Mouse (Mus musculus) kidney, adult 18-20 months (tissue): Measurements from ENCODE around the gene Pkdrej.
"Not testable (repeated sequence)": the region's sequence is repeated elsewhere in the genome, so short reads cannot be mapped to it uniquely, and the experiment has no call there.

ENCODE experiments used
- DNase-seq: peaks from one replicate; pipeline ENCODE4 v3.0.0; 2021

Gene Pkdrej

DNA sequence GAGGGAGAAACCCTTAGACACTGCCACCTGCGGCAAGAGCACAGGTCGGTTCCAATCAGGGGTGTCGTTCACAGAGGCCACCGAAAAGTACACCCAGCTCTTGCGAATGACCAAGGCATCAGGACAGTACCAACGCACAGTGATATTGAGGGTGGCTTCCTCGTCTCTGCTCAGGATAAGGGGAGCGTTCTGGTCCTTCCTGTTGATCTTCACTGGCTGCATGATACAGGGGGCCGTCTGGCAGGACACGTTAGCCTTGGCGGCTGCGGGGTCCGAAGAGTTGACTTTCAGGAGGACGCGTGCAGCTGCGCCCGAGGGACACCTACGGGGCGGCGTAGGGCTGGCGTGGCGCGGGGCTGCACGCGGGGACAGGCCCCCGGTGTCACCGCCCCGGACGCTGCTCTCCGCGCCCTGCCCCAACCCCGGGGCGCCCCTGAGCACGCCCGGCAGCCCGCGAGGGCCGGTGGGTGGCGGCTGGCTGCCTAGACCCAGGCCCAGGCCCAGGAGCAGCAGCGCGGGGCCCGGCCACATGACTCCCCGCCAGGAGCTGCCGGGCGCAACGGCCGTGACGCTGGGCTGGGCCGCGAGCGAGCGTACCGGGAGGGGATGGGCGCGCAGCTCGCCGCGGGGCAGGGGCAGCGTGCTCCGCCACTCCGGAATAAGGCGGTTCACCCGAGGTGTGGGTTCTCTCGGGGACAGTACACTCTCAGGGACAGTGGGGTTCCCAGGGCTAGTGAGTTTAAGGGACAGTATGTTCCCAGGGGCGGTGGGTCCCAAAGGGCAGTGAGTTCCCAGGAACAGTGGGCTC, at the start of gene Pkdrej:
TSS of gene Pkdrej (minus strand) at position 532 of the 808 bp plus-strand sequence.
- peak; percentile 36 for DNase-seq

DNA sequence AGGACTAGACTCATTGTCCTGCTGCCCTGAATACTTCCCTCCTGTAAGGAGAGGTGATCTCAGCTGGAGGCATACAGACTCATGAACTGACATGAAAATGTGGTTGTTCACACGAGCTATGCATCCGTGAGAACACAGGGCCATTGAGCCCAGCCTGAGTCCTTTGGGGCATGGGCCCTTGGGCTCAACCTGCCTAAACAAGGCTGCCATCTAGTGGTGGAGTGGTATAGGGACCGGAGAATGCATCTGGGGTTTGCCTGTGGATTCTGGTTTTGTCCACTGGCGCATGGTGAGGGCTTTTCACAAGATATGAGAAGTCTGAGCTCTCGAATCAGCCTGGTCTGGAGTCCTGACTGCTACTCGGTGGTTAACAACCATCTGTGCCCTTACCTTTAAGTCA, 46.2 kb upstream of the Pkdrej start:
- DNase-seq = peak; percentile 70

DNA sequence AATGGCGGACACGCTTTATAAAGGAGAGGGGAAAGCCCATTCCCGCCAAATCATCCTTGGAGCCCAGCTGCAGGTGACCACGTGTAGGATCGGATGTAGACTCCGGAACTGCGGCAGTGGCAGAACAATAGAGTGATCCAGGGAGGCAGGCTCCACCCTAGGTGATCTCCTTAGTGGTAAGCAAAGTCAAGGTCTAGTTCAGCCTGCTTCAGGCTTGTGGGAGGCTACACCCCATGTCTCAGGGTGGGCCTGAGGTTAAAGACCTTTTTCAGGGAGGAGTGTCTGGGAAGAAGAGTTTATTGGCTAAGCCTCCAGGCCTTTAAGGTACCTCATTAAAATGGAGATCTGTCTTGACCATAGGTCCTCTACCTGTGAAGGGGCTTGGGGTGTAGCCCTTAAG, 44.4 kb upstream of the Pkdrej start:
- DNase-seq = not testable (repeated sequence)

DNA sequence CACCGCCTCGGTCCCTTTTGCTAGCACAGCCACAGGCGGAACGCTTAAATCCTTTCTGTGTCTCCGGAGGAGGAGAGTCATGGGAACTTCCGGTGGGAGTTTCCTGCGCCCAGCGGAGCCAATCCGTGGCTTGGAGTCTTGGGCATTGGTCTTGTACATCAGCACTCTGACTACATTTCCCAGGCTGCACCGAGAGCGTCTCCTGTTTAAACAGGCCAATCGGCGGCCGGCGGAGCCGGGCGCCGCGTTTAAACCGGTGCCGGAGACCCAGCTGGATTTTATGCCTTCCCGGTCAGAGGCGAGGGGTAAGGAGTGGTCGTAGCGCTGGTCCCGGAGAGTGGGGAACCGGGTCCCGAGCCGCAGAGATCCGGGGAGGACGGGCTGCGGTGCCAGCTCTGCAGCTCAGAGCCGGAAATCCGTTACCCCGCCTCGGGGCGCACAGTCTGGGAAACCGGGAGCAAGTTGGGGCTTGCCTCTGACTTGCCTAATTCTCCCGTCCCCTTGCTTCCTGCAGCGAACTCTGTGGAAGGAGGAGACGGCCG, 38.0 kb upstream of the Pkdrej start, which contains the start of gene Gtse1:
TSS of gene Gtse1 (plus strand) at position 256 of the 542 bp plus-strand sequence.
- DNase-seq = peak; percentile 93

DNA sequence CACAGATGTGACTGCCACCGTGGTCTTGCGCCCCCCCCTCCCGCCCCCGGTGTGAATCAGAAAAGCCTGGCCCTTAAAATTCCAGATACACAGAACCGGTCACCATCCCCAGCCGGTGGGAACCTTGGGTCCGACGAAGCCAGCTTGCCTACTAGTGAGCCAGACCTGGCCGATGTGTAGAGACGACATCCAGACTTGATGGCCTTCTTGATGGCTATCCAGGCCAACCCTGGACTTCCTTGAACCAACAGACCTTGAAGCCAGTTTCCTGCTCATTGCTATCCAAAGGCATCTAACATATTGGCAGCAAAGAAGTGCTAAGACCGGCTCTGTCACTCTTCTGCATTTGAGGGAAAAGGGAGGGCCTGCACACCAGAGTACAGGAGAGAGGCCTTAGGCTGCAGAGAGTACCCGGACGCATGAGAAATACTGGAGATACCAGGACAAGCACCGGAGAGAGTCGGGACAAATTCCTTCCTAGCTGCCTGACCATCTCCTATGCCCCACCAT, 37.5 kb upstream of the Pkdrej start:
- no peak for DNase-seq

DNA sequence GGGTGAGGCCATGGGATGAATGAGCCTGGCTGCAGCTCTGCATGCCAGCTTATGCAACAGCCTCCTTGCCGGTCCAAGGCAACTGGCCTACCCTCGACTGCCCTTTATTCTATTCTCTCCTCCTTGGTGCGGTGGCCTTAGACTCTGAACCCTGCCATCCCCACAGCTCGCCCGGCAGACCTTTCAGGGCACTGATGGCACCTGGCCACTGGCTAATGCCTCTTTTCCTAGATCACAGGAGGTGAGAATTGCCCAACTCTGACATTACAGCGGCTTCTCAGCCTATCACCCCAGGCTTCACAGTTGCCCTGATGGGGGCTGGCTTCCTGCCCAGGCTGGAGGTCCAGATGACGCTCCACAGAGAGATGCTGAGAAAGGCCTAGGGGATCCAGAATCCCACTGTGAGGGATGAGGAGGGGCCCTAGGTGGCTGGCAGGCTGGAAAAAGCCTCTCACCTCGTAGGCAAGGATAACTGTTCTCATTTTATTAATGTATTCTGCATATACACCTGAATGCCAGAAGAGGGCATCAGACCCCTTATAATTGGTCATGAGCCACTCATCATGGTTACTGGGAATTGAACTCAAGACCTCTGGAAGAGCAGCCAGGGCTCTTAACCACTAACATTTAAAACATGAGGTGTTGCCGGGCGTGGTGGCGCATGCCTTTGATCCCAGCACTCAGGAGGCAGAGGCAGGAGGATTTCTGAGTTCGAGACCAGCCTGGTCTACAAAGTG, 30.3 kb upstream of the Pkdrej start:
- DNase-seq = peak; percentile 43

DNA sequence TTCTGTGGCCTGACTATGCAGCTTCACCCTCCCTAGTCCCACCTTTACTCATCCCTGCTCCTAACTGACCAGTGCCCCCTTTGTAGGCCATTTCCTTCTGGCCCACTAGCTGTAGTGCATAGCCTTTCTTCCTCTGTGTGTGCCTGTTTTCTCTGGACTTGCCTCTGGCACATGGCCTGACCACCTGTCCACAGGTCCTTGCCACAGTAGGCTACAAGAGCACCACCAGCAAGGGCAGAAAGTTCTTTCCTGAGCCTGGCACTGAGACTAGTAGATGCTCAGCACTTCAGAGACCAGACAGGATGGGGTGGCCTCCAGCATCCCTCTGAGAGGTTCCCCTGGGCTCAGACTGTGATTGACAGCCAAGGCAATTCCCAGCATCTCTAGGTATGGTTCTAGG, 23.5 kb upstream of the Pkdrej start:
- DNase-seq = no peak

DNA sequence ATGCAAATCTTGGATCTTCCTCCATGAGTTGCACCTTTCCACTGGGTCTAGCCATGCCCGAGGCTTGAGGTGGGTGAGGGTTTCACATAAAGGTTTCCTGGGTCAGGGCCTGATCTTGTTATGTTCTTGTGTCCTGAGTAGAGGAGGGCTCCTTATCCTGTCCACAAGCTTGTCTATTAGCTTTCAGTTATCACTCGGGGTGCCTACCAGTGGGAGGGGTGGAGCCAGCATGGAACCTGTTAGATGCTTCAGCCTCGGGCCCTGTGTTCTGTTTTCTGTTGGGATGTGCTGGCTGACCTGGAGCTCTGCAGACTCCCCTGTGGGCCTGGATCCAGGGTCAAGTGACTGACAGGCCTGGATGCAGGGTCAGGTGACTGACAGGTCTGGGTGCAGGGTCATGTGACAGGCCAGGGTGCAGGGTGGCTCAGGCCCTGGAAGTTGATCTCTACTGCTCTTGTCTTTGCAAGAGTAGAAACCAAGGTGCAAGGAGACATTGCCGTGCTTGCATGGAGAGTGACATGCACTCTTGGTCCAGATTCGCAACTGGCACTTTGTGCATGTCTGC, 20.3 kb upstream of the Pkdrej start:
- DNase-seq = peak; percentile 59

DNA sequence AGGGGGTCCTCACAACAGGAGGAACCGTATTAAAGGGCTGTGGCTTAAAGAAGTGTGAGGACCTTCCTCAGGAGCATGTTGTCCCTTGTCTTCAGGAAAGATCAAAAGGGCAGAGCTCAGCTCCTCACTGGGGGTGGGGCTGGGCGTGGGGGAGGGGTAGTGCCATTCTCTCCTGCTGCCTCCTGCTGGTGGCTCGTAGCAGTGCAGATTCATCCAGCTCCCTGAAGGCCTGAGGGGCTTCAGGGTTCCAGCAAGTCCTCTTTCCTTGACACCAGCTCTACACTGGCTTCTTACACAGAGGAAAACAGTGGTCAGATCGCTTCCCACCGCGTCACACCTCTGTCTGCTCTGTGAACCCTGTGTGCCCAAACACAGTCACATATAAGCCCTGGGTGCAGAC, 19.4 kb upstream of the Pkdrej start:
- DNase-seq = no peak

DNA sequence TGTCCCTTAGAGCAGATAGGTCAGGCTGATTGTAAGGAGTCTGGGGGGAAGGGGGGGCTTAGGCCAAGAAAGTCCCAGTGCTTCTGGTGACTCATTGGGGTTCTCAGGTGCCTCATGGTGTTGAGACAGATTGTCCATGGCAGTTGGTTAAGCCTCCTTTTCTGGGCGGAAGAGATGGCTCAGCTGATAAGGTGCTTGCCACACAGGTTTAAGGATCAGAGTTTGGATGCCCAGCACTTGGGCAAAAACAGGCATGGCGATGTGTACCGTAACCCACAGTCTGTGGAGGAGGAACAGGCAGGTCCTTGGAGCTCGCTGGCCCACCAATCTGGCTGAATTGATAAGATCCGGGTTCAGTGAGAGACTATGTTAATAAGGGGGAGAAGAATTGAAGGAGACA, 15.4 kb upstream of the Pkdrej start:
- no peak for DNase-seq

DNA sequence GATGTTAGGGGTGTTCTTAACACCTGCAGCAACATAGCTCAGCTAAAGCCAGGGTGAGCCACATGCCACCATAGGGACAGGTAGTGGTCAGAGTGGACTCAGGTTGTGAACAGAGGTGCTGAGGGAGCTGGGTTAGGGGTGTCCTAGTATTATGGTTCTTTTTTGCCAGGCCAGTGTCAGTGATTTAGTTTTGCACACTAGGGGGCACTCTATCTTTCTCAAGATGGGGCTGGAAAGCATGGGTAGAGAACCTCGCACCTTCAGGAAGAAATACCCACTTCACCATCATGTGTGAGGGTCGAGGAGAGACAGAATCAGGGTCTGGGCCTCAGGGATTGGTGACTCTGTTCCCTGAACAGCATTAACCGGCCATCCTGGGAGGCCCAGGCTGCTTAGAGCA, 13.8 kb upstream of the Pkdrej start:
- no peak for DNase-seq

DNA sequence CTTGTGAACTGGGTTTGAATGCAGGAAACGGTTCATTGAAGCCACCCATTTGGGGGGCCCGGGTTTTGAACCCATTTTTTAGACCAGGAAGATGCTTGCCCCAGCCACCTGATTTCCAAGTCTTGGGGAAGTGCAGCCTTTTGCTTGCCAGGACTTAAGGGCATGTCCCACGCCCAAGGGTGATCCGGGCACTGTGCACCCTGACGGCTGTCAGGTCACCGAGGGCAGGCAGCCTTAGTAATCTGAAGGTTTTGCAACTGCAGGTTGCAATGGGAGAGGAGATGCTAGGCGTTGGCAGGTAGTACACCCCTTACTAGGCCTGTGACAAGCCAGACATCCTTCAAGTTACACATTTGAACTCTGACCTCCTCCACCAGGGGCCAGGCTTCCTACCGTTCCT, 11.1 kb upstream of the Pkdrej start:
- no peak for DNase-seq

DNA sequence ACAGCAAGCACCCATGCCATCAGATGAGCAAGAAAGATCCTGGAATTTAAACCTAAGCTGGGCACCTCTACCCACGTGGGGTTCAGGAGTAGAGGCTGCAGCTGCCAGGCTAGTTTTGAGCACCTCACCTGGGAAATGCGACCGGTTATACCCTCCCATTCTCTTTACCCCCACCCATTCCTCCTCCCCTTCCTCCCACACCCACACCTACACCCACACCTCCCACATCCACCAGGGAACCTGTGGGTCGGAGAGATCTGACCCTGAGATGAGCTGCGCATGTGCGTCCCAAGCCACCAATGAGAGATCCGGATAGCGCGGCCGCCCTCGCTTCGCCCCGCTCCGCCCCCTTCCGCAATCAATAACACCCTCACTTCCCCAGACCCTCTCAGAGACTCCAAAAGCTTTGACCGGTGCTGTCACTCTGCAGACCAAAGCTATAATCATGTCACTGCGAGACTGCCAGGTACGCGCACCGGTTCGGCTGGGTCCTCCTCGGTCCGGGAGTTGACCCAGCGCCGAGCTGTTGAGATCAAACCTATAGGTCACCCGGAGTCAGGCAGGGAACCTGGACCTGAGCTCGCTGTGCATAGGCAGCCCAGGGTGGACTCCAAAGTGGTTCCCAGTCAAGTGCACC, 10.5 kb upstream of the Pkdrej start, which contains the start of gene Ttc38:
TSS of gene Ttc38 (plus strand) at position 353 of the 637 bp plus-strand sequence.
- peak; percentile 90 for DNase-seq

DNA sequence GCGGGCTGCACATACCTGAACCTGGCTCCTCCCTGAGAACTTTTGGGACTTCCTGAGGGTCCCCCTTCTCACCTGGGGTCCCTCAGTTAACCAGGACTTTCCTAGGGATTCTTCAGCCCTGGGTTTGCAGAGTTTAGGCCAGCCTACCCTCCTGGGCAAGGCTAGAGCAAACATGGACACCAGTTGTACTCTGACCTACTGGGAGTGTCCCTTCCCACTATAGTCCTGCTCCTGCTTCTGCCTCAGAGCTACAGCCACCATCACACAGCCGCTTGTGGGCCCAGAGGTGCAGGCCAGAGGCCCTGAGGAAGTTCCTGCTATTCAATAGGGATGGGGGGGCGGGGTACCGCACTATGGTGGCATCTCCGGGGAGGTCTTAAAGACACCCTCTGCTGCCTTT, 7.9 kb upstream of the Pkdrej start:
- no peak for DNase-seq

DNA sequence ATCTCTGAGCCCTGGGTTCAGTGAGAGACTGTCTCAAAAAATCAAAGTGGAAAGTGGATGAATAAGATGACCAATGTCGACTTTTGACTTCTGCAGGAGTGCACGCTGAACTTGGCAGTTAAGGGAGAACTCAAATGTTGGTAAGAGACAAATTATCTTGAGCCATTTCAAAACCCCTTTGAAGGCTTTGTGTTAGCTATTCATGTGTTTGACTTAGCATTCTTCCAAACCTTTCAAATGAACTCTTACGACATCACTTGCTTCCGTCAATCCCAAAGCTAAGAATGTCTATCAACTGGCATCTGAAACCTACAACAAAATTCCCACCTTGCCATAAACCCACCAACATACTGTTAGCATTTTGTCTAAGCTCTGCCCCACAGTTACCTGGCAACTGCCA, 6.5 kb upstream of the Pkdrej start:
- no peak for DNase-seq

DNA sequence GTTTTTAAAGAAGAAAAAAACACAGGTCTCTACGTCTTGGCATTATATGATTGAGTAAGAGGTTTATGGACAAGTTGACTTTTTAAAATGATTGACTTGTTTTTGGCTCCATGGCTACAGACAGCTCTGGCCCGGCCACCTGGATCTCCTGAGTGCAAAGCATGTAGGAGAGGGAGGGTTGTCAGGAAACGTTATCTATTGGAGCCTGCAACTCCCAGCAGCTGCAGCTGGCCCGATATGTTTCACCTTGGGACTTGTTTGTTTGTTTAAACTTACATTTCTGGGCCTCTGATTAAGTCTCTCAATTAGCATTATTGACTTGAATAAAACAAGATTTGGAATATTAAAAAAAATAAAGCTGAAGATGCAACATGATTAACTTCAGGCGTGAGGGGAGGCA, 5.1 kb upstream of the Pkdrej start:
- DNase-seq = no peak

DNA sequence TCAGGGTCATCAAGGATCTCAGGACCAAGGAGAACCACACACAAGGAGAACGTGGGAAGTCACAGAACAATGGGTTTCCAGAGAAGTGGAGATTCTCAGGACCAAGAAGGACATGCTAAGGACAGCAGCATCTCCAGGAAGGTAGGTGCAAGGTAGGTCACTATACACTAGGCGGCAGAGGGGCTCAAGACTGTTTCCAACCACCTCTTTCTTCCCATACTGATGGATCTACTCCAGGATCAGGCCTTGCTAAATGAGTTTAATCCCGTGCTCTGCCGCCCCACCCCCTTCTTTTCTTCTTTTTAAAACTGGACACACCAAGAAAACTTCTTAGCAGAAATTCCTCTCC, 451 bp upstream of the Pkdrej start:
- DNase-seq = no peak

DNA sequence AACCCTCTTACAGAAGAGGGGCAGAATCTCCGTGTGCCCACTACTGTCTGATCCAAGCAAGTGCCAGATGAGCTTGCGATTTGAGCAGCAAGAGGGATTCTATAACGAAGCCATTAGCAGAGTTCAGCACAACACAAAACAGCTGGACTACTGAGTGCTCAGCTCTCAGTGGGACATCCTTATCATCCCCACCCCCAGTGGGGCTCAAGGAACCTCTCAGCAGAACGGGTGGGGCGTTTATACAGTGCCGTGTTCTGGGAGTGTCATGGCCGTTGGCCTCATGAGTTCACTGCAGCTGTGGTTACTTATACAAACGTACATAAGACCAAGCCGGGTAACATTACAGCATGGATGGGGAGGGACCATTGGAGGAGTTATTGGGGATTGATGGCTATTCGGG, 8.1 kb downstream of the Pkdrej start:
- no peak for DNase-seq

DNA sequence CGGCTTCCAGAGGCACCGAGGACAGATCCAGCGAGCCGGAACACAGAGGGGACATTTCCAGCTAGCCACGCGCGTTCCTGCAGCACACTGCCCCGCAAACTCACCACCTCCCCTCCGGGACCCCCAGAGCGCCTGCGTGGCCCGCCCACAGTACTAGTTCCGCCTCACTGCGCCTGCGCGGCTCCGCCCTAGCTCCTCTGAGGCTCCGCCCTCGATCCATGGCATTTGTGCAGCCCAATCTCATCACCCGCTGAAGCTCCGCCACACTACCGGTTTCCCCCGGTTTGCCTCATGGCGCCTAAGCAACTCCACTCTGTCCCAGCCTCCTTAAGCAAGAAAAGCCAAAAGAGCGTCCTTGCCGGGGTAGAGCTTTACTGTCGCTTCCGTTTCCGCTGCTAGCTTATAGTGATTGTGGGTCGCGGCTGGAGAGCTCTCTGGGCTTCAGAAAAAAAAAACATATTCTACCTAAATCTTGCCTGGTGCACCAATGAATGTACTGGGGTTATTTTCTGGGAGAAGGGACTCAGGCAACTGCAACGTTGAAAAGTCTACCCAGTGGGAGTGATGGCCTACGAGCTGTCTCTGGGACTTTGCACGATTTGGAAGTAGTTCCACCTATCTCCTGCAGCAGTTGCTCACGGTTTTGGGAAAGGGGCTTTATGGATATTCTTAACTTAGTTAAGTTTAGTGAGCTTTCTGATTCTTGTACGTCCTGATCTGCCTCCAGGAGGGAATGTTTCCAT, 9.8 kb downstream of the Pkdrej start, which contains the start of gene Cdpf1:
TSS of gene Cdpf1 (minus strand) at position 163 of the 743 bp plus-strand sequence.
- DNase-seq = peak; percentile 100

DNA sequence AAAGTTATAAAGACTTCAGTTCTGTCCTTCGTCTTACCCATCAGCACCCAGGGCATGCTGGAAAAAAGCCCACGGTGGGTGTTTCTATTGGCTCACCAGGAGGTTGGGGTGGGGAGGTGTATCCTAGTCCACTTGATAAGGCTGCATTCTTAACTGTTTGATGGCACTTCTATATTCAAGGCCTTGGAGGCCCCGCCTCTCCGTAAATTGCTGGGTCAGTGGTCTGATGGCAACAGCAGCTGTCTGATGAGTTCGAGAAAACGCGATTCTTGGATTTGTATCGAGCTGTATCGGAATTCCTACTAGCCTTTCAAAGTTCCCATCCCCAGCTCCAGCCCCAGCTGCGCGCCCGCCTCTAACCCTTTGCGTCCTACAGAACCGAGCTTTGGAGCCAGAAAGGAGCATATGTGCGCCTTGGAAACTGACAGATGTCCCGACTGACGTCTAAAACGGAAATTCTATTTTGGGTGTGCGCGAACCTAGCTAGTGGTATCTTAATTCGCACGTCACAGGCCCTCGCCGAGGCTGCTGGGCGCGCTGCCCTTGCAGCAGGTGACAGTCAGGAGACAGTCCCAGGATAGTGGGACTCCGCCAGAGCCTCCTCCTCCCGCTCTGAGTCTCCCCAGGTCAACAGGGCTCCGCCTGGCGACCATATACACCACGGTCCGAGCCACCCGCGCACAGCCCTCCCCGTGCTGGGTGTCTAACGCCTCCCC, 10.6 kb downstream of the Pkdrej start:
- no peak for DNase-seq

DNA sequence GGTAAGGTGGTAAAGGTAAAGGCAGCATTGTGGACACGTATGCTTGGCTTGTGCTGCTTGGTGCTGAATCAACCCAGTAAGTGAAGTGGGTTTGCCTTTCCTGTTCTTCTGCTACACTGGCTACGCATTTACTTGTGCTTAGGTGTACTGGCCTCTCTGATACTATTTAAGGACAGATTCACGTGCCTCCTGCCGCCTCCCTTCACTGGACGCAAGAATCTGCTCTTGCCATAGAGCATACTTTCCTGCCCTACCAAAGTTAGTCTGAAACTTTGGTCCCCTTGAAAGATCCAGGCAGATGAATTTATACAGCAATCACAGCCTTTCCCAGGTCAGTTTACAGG, 11.1 kb downstream of the Pkdrej start:
- DNase-seq = no peak

DNA sequence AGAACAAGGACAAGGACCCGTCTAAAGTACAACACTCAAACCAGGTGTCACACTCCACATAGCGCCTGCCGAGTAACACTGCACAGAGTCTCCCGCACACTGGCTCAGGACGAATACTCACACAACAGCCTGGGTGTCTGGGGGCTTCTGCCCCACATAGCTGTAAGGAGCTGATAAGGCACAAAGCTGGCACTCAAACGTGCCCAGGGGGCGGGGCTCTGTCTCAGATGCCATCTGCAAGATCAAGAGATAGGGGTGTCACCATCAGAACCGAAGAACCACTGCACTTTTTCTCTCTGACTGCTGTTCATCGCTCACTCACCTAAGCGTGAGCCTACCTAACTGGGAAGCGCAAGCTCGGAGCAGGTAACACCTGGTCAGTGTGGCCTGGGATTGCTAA, 12.4 kb downstream of the Pkdrej start:
- no peak for DNase-seq
